Mouse (Mus musculus) spleen, adult 2 months (tissue): ENCODE results near the gene Neurl4.

Experiments used
- CTCF ChIP-seq: fragments of 200-500 bp; IDR thresholded peaks from 2 replicates; pipeline ENCODE4 v1.5.1; 2011; ENCODE audit warnings: mild to moderate bottlenecking, inconsistent platforms; ENCODE audit not compliant: insufficient read depth, insufficient read length, insufficient replicate concordance; ENCODE audit errors: extremely low read depth
- POLR2A ChIP-seq: fragments of 200-500 bp; IDR thresholded peaks from 2 replicates; pipeline ENCODE4 v1.6.1; 2011; ENCODE audit warnings: low read depth, low read length, inconsistent platforms

DNA sequence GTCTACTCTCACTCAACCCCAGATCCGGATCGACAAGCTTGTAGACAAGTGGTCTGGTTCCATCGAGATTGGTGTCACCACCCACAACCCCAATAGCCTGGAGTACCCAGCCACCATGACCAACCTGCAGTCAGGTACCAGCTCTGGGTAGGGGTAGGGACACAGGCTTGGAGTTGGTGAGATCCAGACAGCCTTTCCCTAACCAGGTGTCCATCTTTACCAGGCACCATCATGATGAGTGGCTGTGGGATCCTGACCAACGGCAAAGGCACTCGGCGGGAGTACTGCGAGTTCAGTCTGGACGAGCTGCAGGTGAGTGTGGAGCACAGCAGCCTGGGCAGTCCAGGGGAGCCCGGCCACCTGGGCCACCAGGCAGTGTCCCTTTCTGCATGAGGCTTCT lies 3.4 kb downstream of the Neurl4 start:
- TF ChIP-seq CTCF = no peak
- no peak for TF ChIP-seq POLR2A
